Mouse (Mus musculus): ENCODE results near the gene Cops2.

GRCm38 (mm10) chr2:125868301-125868700 lies 9.4 kb upstream of the Cops2 start:
- no peak for TF ChIP-seq CTCF (IDR thresholded peaks at IDR 0.05; ENCODE audit: low read depth)
- TF ChIP-seq EP300 (IDR thresholded peaks at IDR 0.05; ENCODE audit: low read depth), result no peak
